Mouse (Mus musculus): ENCODE data around the gene Dock7.

Gene Dock7

GRCm38 (mm10) chr4:99121123-99121755, 524 bp upstream of the Dock7 start:
- in situ Hi-C loops (cut with MboI, MseI): no loop called here

- in situ Hi-C loops (cut with MboI, MseI): no loop called here
Observed at GRCm38 (mm10) chr4:99119051-99119450, 1.7 kb downstream of the Dock7 start.

GRCm38 (mm10) chr4:99115797-99116196, 4.9 kb downstream of the Dock7 start:
- in situ Hi-C loops (cut with MboI, MseI): no loop called here

- in situ Hi-C loops (cut with MboI, MseI): no loop called here
Observed at GRCm38 (mm10) chr4:99111670-99112069, 9.0 kb downstream of the Dock7 start.

GRCm38 (mm10) chr4:99108817-99109216, 11.9 kb downstream of the Dock7 start:
- in situ Hi-C loops (cut with MboI, MseI): no loop called here

- in situ Hi-C loops (cut with MboI, MseI): no loop called here
Observed at GRCm38 (mm10) chr4:99102846-99103245, 17.9 kb downstream of the Dock7 start.

GRCm38 (mm10) chr4:99100724-99101123, 20.0 kb downstream of the Dock7 start:
- in situ Hi-C loops (cut with MboI, MseI): no loop called here

- in situ Hi-C loops (cut with MboI, MseI): no loop called here
Observed at GRCm38 (mm10) chr4:99091777-99092176, 28.9 kb downstream of the Dock7 start.

- in situ Hi-C loops (cut with MboI, MseI): no loop called here
Observed at GRCm38 (mm10) chr4:99091151-99091701, 29.5 kb downstream of the Dock7 start.

- in situ Hi-C loops (cut with MboI, MseI): no loop called here
Observed at GRCm38 (mm10) chr4:99087760-99088485, 32.8 kb downstream of the Dock7 start.

- in situ Hi-C loops (cut with MboI, MseI): no loop called here
Observed at GRCm38 (mm10) chr4:99083862-99084261, 36.9 kb downstream of the Dock7 start.

GRCm38 (mm10) chr4:99081169-99081568, 39.5 kb downstream of the Dock7 start:
- in situ Hi-C loops (cut with MboI, MseI): no loop called here

GRCm38 (mm10) chr4:99078005-99078404, 42.7 kb downstream of the Dock7 start:
- in situ Hi-C loops (cut with MboI, MseI): no loop called here

GRCm38 (mm10) chr4:99068806-99069205, 51.9 kb downstream of the Dock7 start:
- in situ Hi-C loops (cut with MboI, MseI): no loop called here

GRCm38 (mm10) chr4:99064524-99064923, 56.2 kb downstream of the Dock7 start:
- in situ Hi-C loops (cut with MboI, MseI): no loop called here

- in situ Hi-C loops (cut with MboI, MseI): no loop called here
Observed at GRCm38 (mm10) chr4:99048581-99048980, 72.1 kb downstream of the Dock7 start.

- in situ Hi-C loops (cut with MboI, MseI): no loop called here
Observed at GRCm38 (mm10) chr4:99046471-99046870, 74.2 kb downstream of the Dock7 start.

GRCm38 (mm10) chr4:99044854-99045253, 75.9 kb downstream of the Dock7 start:
- in situ Hi-C loops (cut with MboI, MseI): no loop called here

GRCm38 (mm10) chr4:99032921-99033320, 87.8 kb downstream of the Dock7 start:
- in situ Hi-C loops (cut with MboI, MseI): no loop called here

- in situ Hi-C loops (cut with MboI, MseI): no loop called here
Observed at GRCm38 (mm10) chr4:99030686-99031085, 90.0 kb downstream of the Dock7 start, which contains the start of gene Angptl3. Gene Angptl3, plus strand, starts transcription at chr4:99030954.

- in situ Hi-C loops (cut with MboI, MseI): no loop called here
Observed at GRCm38 (mm10) chr4:99028377-99028776, 92.3 kb downstream of the Dock7 start.

GRCm38 (mm10) chr4:99022221-99022620, 98.5 kb downstream of the Dock7 start:
- in situ Hi-C loops (cut with MboI, MseI): loop anchor here in 1 of 2 experiments (5.0 kb wide), 1 partner anchor 365 kb away; no protein-coding TSS in a partner anchor

- in situ Hi-C loops (cut with MboI, MseI): no loop called here
Observed at GRCm38 (mm10) chr4:99011039-99011438, 109.7 kb downstream of the Dock7 start.
